Mouse (Mus musculus) liver, adult 2 months (tissue): ENCODE results near the gene Trim6.
"Not testable (repeated sequence)": the region's sequence is repeated elsewhere in the genome, so short reads cannot be mapped to it uniquely, and the experiment has no call there.

Experiments
- CTCF ChIP-seq: fragments of 200-500 bp; IDR thresholded peaks from 2 replicates; pipeline ENCODE4 v1.5.1; 2011; ENCODE audit warnings: low read depth, low read length, control low read depth
- POLR2A ChIP-seq: fragments of 200-500 bp; IDR thresholded peaks from 2 replicates; pipeline ENCODE4 v1.6.1; 2011; ENCODE audit warnings: low read length, control low read depth; ENCODE audit not compliant: insufficient read depth; ENCODE audit errors: extremely low read depth

DNA sequence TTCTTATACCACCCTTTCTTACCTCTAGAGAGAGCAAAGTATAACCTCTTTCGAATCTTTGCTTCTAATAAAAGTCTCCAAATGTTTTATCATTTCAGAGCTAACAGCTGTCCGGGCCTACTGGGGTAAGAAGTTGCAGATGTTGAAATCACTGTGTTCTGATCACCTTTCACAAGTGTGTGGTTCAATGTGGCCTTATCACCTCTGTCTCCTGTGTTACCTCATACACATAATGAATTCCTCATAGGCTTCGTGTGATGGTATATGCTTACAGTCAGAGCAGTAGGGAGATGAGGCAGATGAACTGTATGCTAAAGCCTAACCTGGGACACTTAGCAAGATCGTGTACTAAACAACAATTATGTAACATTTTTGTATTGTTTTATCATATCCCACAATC lies 41.8 kb downstream of the Trim6 start:
- TF ChIP-seq POLR2A, CTCF: not testable (repeated sequence)
